Mouse (Mus musculus): ENCODE results near the gene 2810408A11Rik. TPM values are rescaled to one million over a fixed set of nuclear protein-coding genes. Genes with fewer than 3 reads are reported as not detected.
"Not testable (repeated sequence)": the region's sequence is repeated elsewhere in the genome, so short reads cannot be mapped to it uniquely, and the experiment has no call there.

The 2810408A11Rik gene
- polyA plus RNA-seq, 1 experiment from 2014 or later = 3.6 TPM

GRCm38 (mm10) chr11:69877878-69878277 lies 22.9 kb downstream of the 2810408A11Rik start, which contains the start of gene Tmem95:
Tmem95 (minus strand) TSS chr11:69878018.
- no peak for ATAC-seq
- H3K27me3 ChIP-seq = no peaks in the 10 kb centered on the region
- POLR2A ChIA-PET = interaction anchor here (1.8 kb wide), 1 partner anchor 119 kb away, joined by 5 read pairs; the partner anchor contains the start of gene Polr2a
- DNase-seq (ENCODE audit: low read depth, low spot score) = no peak
- in situ Hi-C loops (cut with MboI; ENCODE audit: low pct_unique_long_range_greater_than_20kb) = loop anchor here (5.0 kb wide), 3 partner anchors 71 to 196 kb away; partner anchors contain the start of genes Polr2a, Senp3 and Tmem102
- CTCF ChIA-PET = interaction anchor here (0.8 to 2.1 kb wide), 6 partner anchors 42 to 144 kb away, joined by 3 to 12 read pairs (median 3); partner anchors contain the start of gene Fgf11
- TF ChIP-seq CTCF (IDR thresholded peaks at IDR 0.05) = no peak

GRCm38 (mm10) chr11:69876867-69877266 lies 23.9 kb downstream of the 2810408A11Rik start:
- TF ChIP-seq CTCF (IDR thresholded peaks at IDR 0.05) = no peak
- POLR2A ChIA-PET = no interaction called here
- no peak for DNase-seq (ENCODE audit: low read depth, low spot score)
- in situ Hi-C loops (cut with MboI; ENCODE audit: low pct_unique_long_range_greater_than_20kb) = loop anchor here (5.0 kb wide), 3 partner anchors 70 to 195 kb away; partner anchors contain the start of genes Polr2a, Senp3 and Tmem102
- no peaks in the 10 kb centered on the region for H3K27me3 ChIP-seq
- CTCF ChIA-PET = interaction anchor here (0.7 to 2.1 kb wide), 8 partner anchors 9 to 146 kb away, joined by 3 to 12 read pairs (median 3); no protein-coding TSS in a partner anchor
- ATAC-seq = no peak

- ATAC-seq = no peak
- DNase-seq (ENCODE audit: low read depth, low spot score) = no peak
- in situ Hi-C loops (cut with MboI; ENCODE audit: low pct_unique_long_range_greater_than_20kb) = loop anchor here (5.0 kb wide), 3 partner anchors 69 to 194 kb away; partner anchors contain the start of genes Polr2a, Senp3 and Tmem102
- no peaks in the 10 kb centered on the region for H3K27me3 ChIP-seq
- ChIA-PET POLR2A (no interaction called here), CTCF (interaction anchor here (1.4 to 1.5 kb wide), 3 partner anchors 8 to 145 kb away, joined by 3 to 5 read pairs (median 3); no protein-coding TSS in a partner anchor)
- TF ChIP-seq CTCF (IDR thresholded peaks at IDR 0.05) = no peak
These were observed 24.6 kb downstream of the 2810408A11Rik start for GRCm38 (mm10) chr11:69876186-69876585.

GRCm38 (mm10) chr11:69872451-69872850 lies 28.3 kb downstream of the 2810408A11Rik start:
- in situ Hi-C loops (cut with MboI; ENCODE audit: low pct_unique_long_range_greater_than_20kb) = no loop called here
- ChIA-PET POLR2A (no interaction called here), CTCF (interaction anchor here (0.9 to 1.2 kb wide), 2 partner anchors 22 to 113 kb away, joined by 3 to 4 read pairs; no protein-coding TSS in a partner anchor)
- ATAC-seq (no peak), DNase-seq (ENCODE audit: low read depth, low spot score) (no peak)
- no peak for TF ChIP-seq CTCF (IDR thresholded peaks at IDR 0.05)
- H3K27me3 ChIP-seq = peaks cover 10% of the 10 kb centered on the region

GRCm38 (mm10) chr11:69871822-69872221 lies 29.0 kb downstream of the 2810408A11Rik start:
- H3K27me3 ChIP-seq = peaks cover 10% of the 10 kb centered on the region
- DNase-seq (ENCODE audit: low read depth, low spot score) (no peak), ATAC-seq (no peak)
- no peak for TF ChIP-seq CTCF (IDR thresholded peaks at IDR 0.05)
- in situ Hi-C loops (cut with MboI; ENCODE audit: low pct_unique_long_range_greater_than_20kb) = no loop called here
- POLR2A ChIA-PET = no interaction called here
- CTCF ChIA-PET = interaction anchor here (0.9 to 1.2 kb wide), 2 partner anchors 21 to 113 kb away, joined by 3 to 4 read pairs; no protein-coding TSS in a partner anchor

GRCm38 (mm10) chr11:69870289-69871069 lies 30.3 kb downstream of the 2810408A11Rik start:
- no peak for DNase-seq (ENCODE audit: low read depth, low spot score)
- CTCF ChIA-PET = no interaction called here
- in situ Hi-C loops (cut with MboI; ENCODE audit: low pct_unique_long_range_greater_than_20kb) = no loop called here
- no peak for TF ChIP-seq CTCF (IDR thresholded peaks at IDR 0.05)
- POLR2A ChIA-PET = interaction anchor here (1.5 kb wide), 1 partner anchor 20 kb away, joined by 4 read pairs; no protein-coding TSS in a partner anchor
- peaks cover 10% of the 10 kb centered on the region for H3K27me3 ChIP-seq
- no peak for ATAC-seq

- H3K27me3 ChIP-seq = peaks cover 16% of the 10 kb centered on the region
- in situ Hi-C loops (cut with MboI; ENCODE audit: low pct_unique_long_range_greater_than_20kb) = no loop called here
- POLR2A ChIA-PET = no interaction called here
These were observed 33.5 kb downstream of the 2810408A11Rik start for GRCm38 (mm10) chr11:69867335-69867734.

GRCm38 (mm10) chr11:69865561-69865960 lies 35.2 kb downstream of the 2810408A11Rik start:
- ATAC-seq = no peak
- CTCF ChIA-PET = interaction anchor here (1.4 kb wide), 1 partner anchor 59 kb away, joined by 3 read pairs; no protein-coding TSS in a partner anchor
- H3K27me3 ChIP-seq = peaks cover 19% of the 10 kb centered on the region
- no peak for TF ChIP-seq CTCF (IDR thresholded peaks at IDR 0.05)
- DNase-seq (ENCODE audit: low read depth, low spot score) = no peak
- POLR2A ChIA-PET = no interaction called here
- in situ Hi-C loops (cut with MboI; ENCODE audit: low pct_unique_long_range_greater_than_20kb) = no loop called here

More at GRCm38 (mm10) chr11:69867335-69867734, 33.5 kb downstream of the 2810408A11Rik start:
- TF ChIP-seq CTCF (IDR thresholded peaks at IDR 0.05) = no peak
- DNase-seq (ENCODE audit: low read depth, low spot score) (no peak), ATAC-seq (no peak)
- CTCF ChIA-PET = interaction anchor here (1.3 kb wide), 1 partner anchor 9 kb away, joined by 3 read pairs; no protein-coding TSS in a partner anchor

- ChIA-PET CTCF (interaction anchor here (1.4 kb wide), 1 partner anchor 58 kb away, joined by 3 read pairs; no protein-coding TSS in a partner anchor), POLR2A (no interaction called here)
- peaks cover 24% of the 10 kb centered on the region for H3K27me3 ChIP-seq
- DNase-seq (ENCODE audit: low read depth, low spot score) (no peak), ATAC-seq (no peak)
- TF ChIP-seq CTCF (IDR thresholded peaks at IDR 0.05) = no peak
- in situ Hi-C loops (cut with MboI; ENCODE audit: low pct_unique_long_range_greater_than_20kb) = no loop called here
These were observed 36.5 kb downstream of the 2810408A11Rik start for GRCm38 (mm10) chr11:69864138-69864860.

- POLR2A ChIA-PET = not testable (repeated sequence)
These were observed 37.1 kb downstream of the 2810408A11Rik start for GRCm38 (mm10) chr11:69863729-69864128.

More at GRCm38 (mm10) chr11:69863729-69864128, 37.1 kb downstream of the 2810408A11Rik start:
- H3K27me3 ChIP-seq = peaks cover 21% of the 10 kb centered on the region
- ATAC-seq; CTCF ChIA-PET; DNase-seq (ENCODE audit: low read depth, low spot score); in situ Hi-C loops (cut with MboI; ENCODE audit: low pct_unique_long_range_greater_than_20kb): not testable (repeated sequence)
